Mouse (Mus musculus): Measurements from ENCODE around the gene Ctnnd1. TPM values are rescaled to one million over a fixed set of nuclear protein-coding genes. Genes with fewer than 3 reads are reported as not detected.

Gene Ctnnd1
- polyA plus RNA-seq, 1 experiment from 2014 or later = 27.1 TPM

DNA sequence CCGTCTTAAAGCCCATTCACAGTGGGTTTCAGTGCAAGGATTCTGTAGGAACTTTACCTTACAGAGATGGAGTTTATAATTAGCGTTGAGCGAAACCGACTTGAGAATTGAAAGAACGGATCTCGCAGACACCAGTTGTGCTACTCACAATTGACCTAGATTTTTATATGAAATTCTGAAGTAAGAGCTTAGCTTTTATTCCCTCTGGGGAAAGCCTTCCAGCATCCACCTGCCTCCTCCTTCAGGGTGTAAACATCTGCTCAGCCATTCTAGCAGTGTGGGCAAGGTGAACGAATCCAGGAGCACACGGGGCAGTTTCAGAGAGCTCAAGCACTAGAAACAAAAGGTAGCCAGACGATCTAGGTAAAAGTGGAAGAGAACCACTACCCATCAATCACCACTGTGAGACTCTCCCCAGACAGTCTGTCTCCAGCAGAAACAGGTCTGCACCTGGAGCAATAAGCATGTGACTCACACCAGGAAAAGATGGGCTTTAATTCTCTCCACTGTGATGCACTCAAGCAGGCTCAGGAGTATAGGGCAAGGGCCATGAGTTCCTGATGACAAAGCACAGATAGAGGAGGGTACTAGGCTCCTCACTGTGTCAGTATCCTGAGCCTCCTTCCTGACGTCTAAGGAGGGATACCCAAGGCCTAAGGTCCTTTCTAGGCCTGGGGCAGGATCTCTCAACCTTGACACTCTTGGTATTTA is 99.0 kb downstream of the Ctnnd1 start:
- Histone ChIP-seq H3K9ac (ENCODE audit: low read length) (no peak overlapping the region), H3K9me3 (replicated peaks; ENCODE audit: control insufficient read depth, low read length) (no peaks in the 10 kb centered on the region), H3K4me3 (ENCODE audit: low read depth, low read length) (no peak overlapping the region), H3K36me3 (ENCODE audit: control insufficient read depth, insufficient read depth, low read length) (no peaks in the 10 kb centered on the region), H3K4me2 (ENCODE audit: low read length) (no peak overlapping the region), H3K4me1 (ENCODE audit: control insufficient read depth, insufficient read depth, low read length) (no peaks in the 10 kb centered on the region), H3K27ac (ENCODE audit: low read depth, low read length) (no peak overlapping the region), H3K27me3 (replicated peaks; ENCODE audit: control insufficient read depth, insufficient read depth, low read length) (no peaks in the 10 kb centered on the region)
- ATAC-seq = no peak
- 81% methylated on average over 10 of the region's 10 CpGs for WGBS
- DNase-seq (ENCODE audit: low spot score) = no peak

Other genes with a start within 250 kb of the Ctnnd1 start
- 6.5 and 8.7 TPM in 2 replicates for gene Calcrl, start 225.4 kb downstream of the Ctnnd1 start, polyA plus RNA-seq (2014; fragmentation: Nextera tagmentation; extraction: Ambion mirVana)
- gene Tfpi, start 174.0 kb downstream of the Ctnnd1 start, polyA plus RNA-seq (2014; fragmentation: Nextera tagmentation; extraction: Ambion mirVana) = 14.3 and 17.2 TPM in 2 replicates
- gene Btbd18, start 8.3 kb upstream of the Ctnnd1 start, polyA plus RNA-seq (2014; fragmentation: Nextera tagmentation; extraction: Ambion mirVana) = 0.10 and 0.33 TPM in 2 replicates
- 277 and 350 TPM in 2 replicates for gene Selenoh, start 20.0 kb upstream of the Ctnnd1 start, polyA plus RNA-seq (2014; fragmentation: Nextera tagmentation; extraction: Ambion mirVana)
- gene Gm28635, start 27.3 kb upstream of the Ctnnd1 start, polyA plus RNA-seq (2014; fragmentation: Nextera tagmentation; extraction: Ambion mirVana) = not detected in 2 replicates
- 55.3 and 59.8 TPM in 2 replicates for gene Med19, start 27.6 kb upstream of the Ctnnd1 start, polyA plus RNA-seq (2014; fragmentation: Nextera tagmentation; extraction: Ambion mirVana)
- gene Tmx2, start 28.4 kb upstream of the Ctnnd1 start, polyA plus RNA-seq (2014; fragmentation: Nextera tagmentation; extraction: Ambion mirVana) = 223 and 231 TPM in 2 replicates
- 16.5 and 23.6 TPM in 2 replicates for gene Zdhhc5, start 64.4 kb upstream of the Ctnnd1 start, polyA plus RNA-seq (2014; fragmentation: Nextera tagmentation; extraction: Ambion mirVana)
- gene Clp1, start 76.6 kb upstream of the Ctnnd1 start, polyA plus RNA-seq (2014; fragmentation: Nextera tagmentation; extraction: Ambion mirVana) = 28.7 and 32.3 TPM in 2 replicates
- 14.2 and 16.3 TPM in 2 replicates for gene Ypel4, start 83.3 kb upstream of the Ctnnd1 start, polyA plus RNA-seq (2014; fragmentation: Nextera tagmentation; extraction: Ambion mirVana)
- gene Gm19426, start 92.9 kb upstream of the Ctnnd1 start, polyA plus RNA-seq (2014; fragmentation: Nextera tagmentation; extraction: Ambion mirVana) = 3.1 and 3.8 TPM in 2 replicates
- 32.1 and 32.7 TPM in 2 replicates for gene Serping1, start 124.7 kb upstream of the Ctnnd1 start, polyA plus RNA-seq (2014; fragmentation: Nextera tagmentation; extraction: Ambion mirVana)
- 21.8 and 23.7 TPM in 2 replicates for gene Ube2l6, start 148.1 kb upstream of the Ctnnd1 start, polyA plus RNA-seq (2014; fragmentation: Nextera tagmentation; extraction: Ambion mirVana)
- not detected in 2 replicates for gene Smtnl1, start 171.9 kb upstream of the Ctnnd1 start, polyA plus RNA-seq (2014; fragmentation: Nextera tagmentation; extraction: Ambion mirVana)
- gene Timm10, start 176.2 kb upstream of the Ctnnd1 start, polyA plus RNA-seq (2014; fragmentation: Nextera tagmentation; extraction: Ambion mirVana) = 70.2 and 90.7 TPM in 2 replicates
- 3.4 and 4.0 TPM in 2 replicates for gene Slc43a1, start 188.1 kb upstream of the Ctnnd1 start, polyA plus RNA-seq (2014; fragmentation: Nextera tagmentation; extraction: Ambion mirVana)
- gene Rtn4rl2, start 235.9 kb upstream of the Ctnnd1 start, polyA plus RNA-seq (2014; fragmentation: Nextera tagmentation; extraction: Ambion mirVana) = 7.5 and 13.6 TPM in 2 replicates

Data from forebrain, embryonic 14.5 days (tissue).